Comparison of ENCODE assay signal across 11 mouse cellular contexts in genomic region chr11:88626576-88626975, GRCm38 (mm10).
A peak's percentile ranks its signal among the peaks of the same experiment; 100 is the strongest.
DNase-seq lines count a peak whose midpoint lies in the region; ATAC-seq and TF ChIP-seq lines count a peak whose summit lies in the region.
"Had no signal": no experiment of that assay in that cellular context is flagged by ENCODE, and none has a peak within 500 bp of the region (broad histone marks: within the 10 kb centered on the region; RNA-seq: fewer than 3 reads in every experiment).

No protein-coding gene starts in this region.

- TF ChIP-seq POLR2A in heart, adult 2 months (IDR thresholded peaks at IDR 0.05; ENCODE audit: insufficient read depth, low read depth, low read length) = no peak

- H3K36me3 ChIP-seq in heart, adult 2 months (ENCODE audit: control insufficient read depth, insufficient read depth, low read length) = peaks cover 11% of the 10 kb centered on the region
- H3K36me3 ChIP-seq in heart, embryonic 13.5 days = no peaks in the 10 kb centered on the region

- no peak for ATAC-seq in heart, embryonic 13.5 days (ENCODE audit: extremely low read depth, insufficient number of reproducible peaks, low FRiP score, low TSS enrichment)

- intact Hi-C loops in heart, adult 2 months (cut with DNase I) = no loop called here
- intact Hi-C loops in heart, postnatal 36 days (cut with DNase I) = no loop called here

- no peak overlapping the region for H3K4me2 ChIP-seq in heart, embryonic 13.5 days

- TF ChIP-seq CTCF in heart, adult 2 months (IDR thresholded peaks at IDR 0.05) = no peak

- peak; percentile 68; the same call in 1 of the 2 replicates for TF ChIP-seq EP300 in heart, adult 2 months (IDR thresholded peaks at IDR 0.05; ENCODE audit: insufficient read depth, low read depth, low read length)

- peak; percentile 57 to 72 for DNase-seq in heart, adult 2 months
- DNase-seq in heart, postnatal 36 days = no peak
- peak; percentile 62 for DNase-seq in adrenal gland, postnatal 14 days
- peak; percentile 68 for DNase-seq in kidney, adult 9 months
- no peak for DNase-seq in cerebellum, adult 18-20 months
- no peak for DNase-seq in layer of hippocampus, adult 8-10 months (ENCODE audit: low spot score in 2 of 2)
- DNase-seq in urinary bladder, postnatal 25 days (ENCODE audit: low spot score) = no peak
- DNase-seq: liver; right cerebral cortex, adult 18-20 months had no signal

- H3K4me3 ChIP-seq in heart, adult 2 months = no peak overlapping the region
- H3K4me3 ChIP-seq in heart, embryonic 13.5 days = no peak overlapping the region

- H3K79me2 ChIP-seq in heart, adult 2 months (replicated peaks; ENCODE audit: control insufficient read depth, insufficient read depth, low read length) = peaks cover 6% of the 10 kb centered on the region

- H3K9ac ChIP-seq in heart, adult 2 months (ENCODE audit: low read depth, low read length) = no peak overlapping the region
- no peak overlapping the region for H3K9ac ChIP-seq in heart, embryonic 13.5 days

- H3K27ac ChIP-seq in heart, adult 2 months = peak overlapping the region; percentile 58
- H3K27ac ChIP-seq in heart, embryonic 13.5 days (replicated peaks) = peak overlapping the region; percentile 50

- peaks cover 21% of the 10 kb centered on the region for H3K4me1 ChIP-seq in heart, adult 2 months (ENCODE audit: control insufficient read depth, insufficient read depth, low read length)
- peaks cover 92% of the 10 kb centered on the region for H3K4me1 ChIP-seq in heart, embryonic 13.5 days

- H3K27me3 ChIP-seq in heart, adult 2 months (ENCODE audit: control insufficient read depth, insufficient read depth, low read length) = no peaks in the 10 kb centered on the region
- no peaks in the 10 kb centered on the region for H3K27me3 ChIP-seq in heart, embryonic 13.5 days (replicated peaks)

- no peaks in the 10 kb centered on the region for H3K9me3 ChIP-seq in heart, embryonic 13.5 days
- H3K9me3 ChIP-seq: G1E had no signal

- 72% methylated on average over 8 of the region's 8 CpGs for WGBS in heart, adult 2 months
- 75% methylated on average over 8 of the region's 8 CpGs for WGBS in heart, embryonic 13.5 days

Comparison
In these comparisons a context has a peak if more than half of its experiments do, and no peak if none do; other contexts are left out.
1. DNase-seq: peak in heart, adult 2 months (2 of 2), adrenal gland, postnatal 14 days (single experiment) and kidney, adult 9 months (single experiment); none in heart, postnatal 36 days (0 of 2), cerebellum, adult 18-20 months (0 of 2), layer of hippocampus, adult 8-10 months (0 of 2) and urinary bladder, postnatal 25 days (single experiment).